In the genomic region with DNA sequence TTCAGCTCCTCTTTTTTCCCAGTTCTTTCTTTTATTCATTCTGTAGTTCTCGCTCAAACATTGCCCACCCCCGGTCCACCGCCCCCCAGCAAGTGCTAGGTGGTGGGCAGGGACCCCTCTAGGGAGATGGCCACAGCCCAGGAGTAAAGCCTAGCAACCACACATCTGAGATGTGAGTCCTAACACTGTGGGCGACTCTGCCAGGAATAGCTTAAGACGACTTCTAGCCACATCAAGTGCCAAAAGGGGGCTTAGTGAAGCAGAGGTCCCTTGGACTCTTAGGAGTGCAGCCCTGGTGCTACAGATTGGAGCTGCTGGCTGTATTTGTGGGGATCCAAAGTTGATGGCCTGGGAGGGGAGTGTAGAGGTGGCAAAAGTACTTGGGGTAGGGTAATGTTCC, we compare ENCODE assay signal across 10 mouse cellular contexts. TPM values are rescaled to one million over a fixed set of nuclear protein-coding genes. Genes with fewer than 3 reads are reported as not detected.
DNase-seq lines count a peak whose midpoint lies in the region; ATAC-seq and TF ChIP-seq lines count a peak whose summit lies in the region.
"Had no signal": no experiment of that assay in that cellular context is flagged by ENCODE, and none has a peak within 500 bp of the region (broad histone marks: within the 10 kb centered on the region; RNA-seq: fewer than 3 reads in every experiment).

No protein-coding gene starts in this region.

- no peaks in the 10 kb centered on the region for H3K36me3 ChIP-seq in forebrain, embryonic 12.5 days (replicated peaks)
- H3K36me3 ChIP-seq in forebrain, embryonic 10.5 days (replicated peaks), result no peaks in the 10 kb centered on the region
- H3K36me3 ChIP-seq in midbrain, embryonic 12.5 days, result no peaks in the 10 kb centered on the region
- H3K36me3 ChIP-seq in midbrain, embryonic 11.5 days (ENCODE audit: control insufficient read depth, insufficient read depth, low read length), result no peaks in the 10 kb centered on the region
- no peaks in the 10 kb centered on the region for H3K36me3 ChIP-seq in intestine, embryonic 15.5 days

- no peak for ATAC-seq in forebrain, embryonic 12.5 days (ENCODE audit: low FRiP score)
- no peak for ATAC-seq in midbrain, embryonic 12.5 days (ENCODE audit: low FRiP score, low read depth)
- ATAC-seq in midbrain, embryonic 11.5 days (ENCODE audit: low FRiP score), result no peak
- ATAC-seq in intestine, embryonic 15.5 days, result no peak
- ATAC-seq in activated CD4-positive, CD25-positive, alpha-beta regulatory T cell, adult 4 months, result no peak

- no peak for DNase-seq in forebrain, embryonic 10.5 days (ENCODE audit: extremely low spot score, low spot score)
- no peak for DNase-seq in midbrain, embryonic 11.5 days (ENCODE audit: low spot score, missing footprints)
- DNase-seq in embryo, embryonic 10 days (ENCODE audit: low spot score), result no peak
- DNase-seq: embryo, embryonic 11 days; gastrocnemius, postnatal 25 days had no signal

- peaks cover 71% of the 10 kb centered on the region for H3K27me3 ChIP-seq in forebrain, embryonic 12.5 days
- peaks cover 82% of the 10 kb centered on the region for H3K27me3 ChIP-seq in forebrain, embryonic 10.5 days (ENCODE audit: poor library complexity, severe bottlenecking)
- peaks cover 62% of the 10 kb centered on the region for H3K27me3 ChIP-seq in midbrain, embryonic 12.5 days
- peaks cover 51% of the 10 kb centered on the region for H3K27me3 ChIP-seq in midbrain, embryonic 11.5 days (ENCODE audit: control insufficient read depth, insufficient read depth, low read length)
- H3K27me3 ChIP-seq in intestine, embryonic 15.5 days (replicated peaks), result peaks cover 56% of the 10 kb centered on the region

- TF ChIP-seq CTCF in olfactory bulb, adult 2 months (IDR thresholded peaks at IDR 0.05; ENCODE audit: insufficient read depth, low read depth, low read length), result no peak

- no peak overlapping the region; the same call in 1 of the 2 replicates for H3K4me2 ChIP-seq in forebrain, embryonic 12.5 days
- peak overlapping the region; percentile 95 for H3K4me2 ChIP-seq in midbrain, embryonic 12.5 days (replicated peaks)
- no peak overlapping the region for H3K4me2 ChIP-seq in midbrain, embryonic 11.5 days
- peak overlapping the region; percentile 98; the same call in 1 of the 2 replicates for H3K4me2 ChIP-seq in intestine, embryonic 15.5 days (replicated peaks)

- H3K27ac ChIP-seq in forebrain, embryonic 12.5 days, result no peak overlapping the region
- no peak overlapping the region for H3K27ac ChIP-seq in forebrain, embryonic 10.5 days
- no peak overlapping the region for H3K27ac ChIP-seq in midbrain, embryonic 12.5 days (replicated peaks)
- H3K27ac ChIP-seq in midbrain, embryonic 11.5 days (ENCODE audit: low read depth, low read length), result no peak overlapping the region
- H3K27ac ChIP-seq in intestine, embryonic 15.5 days, result no peak overlapping the region
- peak overlapping the region; percentile 33; the same call in 1 of the 2 replicates for H3K27ac ChIP-seq in olfactory bulb, adult 2 months (ENCODE audit: insufficient read depth, low read depth, low read length)

- peak overlapping the region; percentile 80; the same call in 1 of the 2 replicates for H3K4me3 ChIP-seq in forebrain, embryonic 12.5 days (replicated peaks)
- no peak overlapping the region for H3K4me3 ChIP-seq in forebrain, embryonic 10.5 days
- H3K4me3 ChIP-seq in midbrain, embryonic 12.5 days, result 0 out of 2 replicates have a peak overlapping the region, but pooled peaks have one; percentile 10
- no peak overlapping the region for H3K4me3 ChIP-seq in midbrain, embryonic 11.5 days (ENCODE audit: low read depth, low read length)
- H3K4me3 ChIP-seq in intestine, embryonic 15.5 days (replicated peaks), result peak overlapping the region; percentile 71; the same call in 1 of the 2 replicates
- peak overlapping the region; percentile 62 for H3K4me3 ChIP-seq in olfactory bulb, adult 2 months (ENCODE audit: insufficient read depth, low read depth, low read length)

- H3K4me1 ChIP-seq in forebrain, embryonic 12.5 days, result peaks cover 12% of the 10 kb centered on the region
- peaks cover 22% of the 10 kb centered on the region for H3K4me1 ChIP-seq in forebrain, embryonic 10.5 days
- H3K4me1 ChIP-seq in midbrain, embryonic 12.5 days, result peaks cover 11% of the 10 kb centered on the region; the same call in 1 of the 2 replicates
- H3K4me1 ChIP-seq in midbrain, embryonic 11.5 days (ENCODE audit: control insufficient read depth, insufficient read depth, low read length), result peaks cover 3% of the 10 kb centered on the region; the same call in 1 of the 2 replicates
- peaks cover 7% of the 10 kb centered on the region; the same call in 1 of the 2 replicates for H3K4me1 ChIP-seq in intestine, embryonic 15.5 days (replicated peaks)
- peaks cover 18% of the 10 kb centered on the region for H3K4me1 ChIP-seq in olfactory bulb, adult 2 months (ENCODE audit: control insufficient read depth, insufficient read depth, low read length)

- no peak for TF ChIP-seq POLR2A in olfactory bulb, adult 2 months (IDR thresholded peaks at IDR 0.05; ENCODE audit: insufficient read depth, low read depth, low read length)

- H3K9me3 ChIP-seq in forebrain, embryonic 12.5 days, result no peaks in the 10 kb centered on the region
- H3K9me3 ChIP-seq in forebrain, embryonic 10.5 days, result no peaks in the 10 kb centered on the region
- H3K9me3 ChIP-seq in midbrain, embryonic 12.5 days, result no peaks in the 10 kb centered on the region
- H3K9me3 ChIP-seq in midbrain, embryonic 11.5 days (ENCODE audit: control insufficient read depth, low read length), result no peaks in the 10 kb centered on the region
- H3K9me3 ChIP-seq in intestine, embryonic 15.5 days, result no peaks in the 10 kb centered on the region

- no peak overlapping the region for H3K9ac ChIP-seq in forebrain, embryonic 12.5 days
- no peak overlapping the region for H3K9ac ChIP-seq in midbrain, embryonic 12.5 days (replicated peaks)
- H3K9ac ChIP-seq in midbrain, embryonic 11.5 days (ENCODE audit: low read length), result no peak overlapping the region
- no peak overlapping the region for H3K9ac ChIP-seq in intestine, embryonic 15.5 days

- WGBS in forebrain, embryonic 12.5 days, result 56% methylated on average over 5 of the region's 5 CpGs
- 51% methylated on average over 5 of the region's 5 CpGs for WGBS in forebrain, embryonic 10.5 days
- 59% methylated on average over 5 of the region's 5 CpGs for WGBS in midbrain, embryonic 12.5 days
- WGBS in midbrain, embryonic 11.5 days, result 44% methylated on average over 5 of the region's 5 CpGs
- 41% methylated on average over 5 of the region's 5 CpGs for WGBS in intestine, embryonic 15.5 days
- WGBS in olfactory bulb, adult 2 months, result 38% methylated on average over 5 of the region's 5 CpGs

RNA-seq across cellular contexts. Expression of gene Kcnma1, which starts 11.6 kb away (rescaled TPM):
- polyA plus RNA-seq in forebrain, embryonic 12.5 days (2016; fragmentation: Nextera tagmentation; extraction: Ambion mirVana), result 1.9 and 2.6 TPM in 2 replicates
- polyA plus RNA-seq in forebrain, embryonic 10.5 days (2016; fragmentation: Nextera tagmentation; extraction: Ambion mirVana), result 0.16 and 0.32 TPM in 2 replicates
- polyA plus RNA-seq in midbrain, embryonic 12.5 days (2016; fragmentation: Nextera tagmentation; extraction: Ambion mirVana), result 2.7 and 3.1 TPM in 2 replicates
- 1.1 and 1.3 TPM in 2 replicates for polyA plus RNA-seq in midbrain, embryonic 11.5 days (2014; fragmentation: Nextera tagmentation; extraction: Ambion mirVana)
- polyA plus RNA-seq in intestine, embryonic 15.5 days (2015; fragmentation: Nextera tagmentation; extraction: Ambion mirVana), result 7.4 and 8.0 TPM in 2 replicates
- polyA plus RNA-seq in olfactory bulb, adult 2 months (2012; ENCODE audit: insufficient read depth, insufficient read length, low replicate concordance, missing spikeins), result 75.1 and 317 TPM in 2 replicates
- not detected for polyA plus RNA-seq in activated CD4-positive, CD25-positive, alpha-beta regulatory T cell, adult 4 months (2017; shearing (Covaris generic))

Comparison
In these comparisons a context has a peak if more than half of its experiments do, and no peak if none do; other contexts are left out.
1. H3K4me2 ChIP-seq: peak in midbrain, embryonic 12.5 days (single experiment) and intestine, embryonic 15.5 days (single experiment); none in forebrain, embryonic 12.5 days (single experiment) and midbrain, embryonic 11.5 days (single experiment).
2. H3K4me3 ChIP-seq: peak in forebrain, embryonic 12.5 days (single experiment), midbrain, embryonic 12.5 days (single experiment), intestine, embryonic 15.5 days (single experiment) and olfactory bulb, adult 2 months (single experiment); none in forebrain, embryonic 10.5 days (single experiment) and midbrain, embryonic 11.5 days (single experiment).